Mouse (Mus musculus): ENCODE measurements around the gene Ccr6. TPM values are rescaled to one million over a fixed set of nuclear protein-coding genes. Genes with fewer than 3 reads are reported as not detected.

The Ccr6 gene
- polyA plus RNA-seq, 1 experiment = not detected

GRCm38 (mm10) chr17:8272054-8272749 is 36.4 kb downstream of the Ccr6 start:
- TF ChIP-seq POLR2A (IDR thresholded peaks at IDR 0.05; ENCODE audit: insufficient read depth, low read depth, low read length) = no peak
- 64% methylated on average over 6 of the region's 6 CpGs for whole genome bisulfite sequencing
- Histone ChIP-seq H3K27ac (ENCODE audit: insufficient read depth, low read depth, low read length) (no peak overlapping the region), H3K4me3 (ENCODE audit: insufficient read depth, low read depth, low read length) (no peak overlapping the region), H3K4me1 (ENCODE audit: control insufficient read depth, insufficient read depth, low read length) (no peaks in the 10 kb centered on the region)

GRCm38 (mm10) chr17:8272951-8273350 is 37.1 kb downstream of the Ccr6 start:
- Histone ChIP-seq H3K4me3 (ENCODE audit: insufficient read depth, low read depth, low read length) (no peak overlapping the region), H3K27ac (ENCODE audit: insufficient read depth, low read depth, low read length) (no peak overlapping the region), H3K4me1 (ENCODE audit: control insufficient read depth, insufficient read depth, low read length) (no peaks in the 10 kb centered on the region)
- WGBS = 82% methylated on average over 6 of the region's 6 CpGs
- TF ChIP-seq CTCF (IDR thresholded peaks at IDR 0.05; ENCODE audit: insufficient read depth, low read depth, low read length) (no peak), POLR2A (IDR thresholded peaks at IDR 0.05; ENCODE audit: insufficient read depth, low read depth, low read length) (no peak)

- no peaks in the 10 kb centered on the region for H3K4me1 ChIP-seq (ENCODE audit: control insufficient read depth, insufficient read depth, low read length)
- 84% methylated on average over 4 of the region's 4 CpGs for WGBS
- TF ChIP-seq CTCF (IDR thresholded peaks at IDR 0.05; ENCODE audit: insufficient read depth, low read depth, low read length) (no peak), POLR2A (IDR thresholded peaks at IDR 0.05; ENCODE audit: insufficient read depth, low read depth, low read length) (no peak)
- no peak overlapping the region for H3K27ac ChIP-seq (ENCODE audit: insufficient read depth, low read depth, low read length)
- no peak overlapping the region for H3K4me3 ChIP-seq (ENCODE audit: insufficient read depth, low read depth, low read length)
Observed at GRCm38 (mm10) chr17:8276071-8276470, 40.2 kb downstream of the Ccr6 start.

GRCm38 (mm10) chr17:8276680-8277079 is 40.8 kb downstream of the Ccr6 start:
- 75% methylated on average over 7 of the region's 7 CpGs for WGBS
- TF ChIP-seq POLR2A (IDR thresholded peaks at IDR 0.05; ENCODE audit: insufficient read depth, low read depth, low read length) (no peak), CTCF (IDR thresholded peaks at IDR 0.05; ENCODE audit: insufficient read depth, low read depth, low read length) (no peak)
- Histone ChIP-seq H3K4me1 (ENCODE audit: control insufficient read depth, insufficient read depth, low read length) (no peaks in the 10 kb centered on the region), H3K27ac (ENCODE audit: insufficient read depth, low read depth, low read length) (no peak overlapping the region), H3K4me3 (ENCODE audit: insufficient read depth, low read depth, low read length) (no peak overlapping the region)

GRCm38 (mm10) chr17:8277266-8277665 is 41.4 kb downstream of the Ccr6 start:
- H3K4me3 ChIP-seq (ENCODE audit: insufficient read depth, low read depth, low read length) = no peak overlapping the region
- H3K4me1 ChIP-seq (ENCODE audit: control insufficient read depth, insufficient read depth, low read length) = no peaks in the 10 kb centered on the region
- 83% methylated on average over 3 of the region's 3 CpGs for WGBS
- TF ChIP-seq CTCF (IDR thresholded peaks at IDR 0.05; ENCODE audit: insufficient read depth, low read depth, low read length) = no peak
- no peak for TF ChIP-seq POLR2A (IDR thresholded peaks at IDR 0.05; ENCODE audit: insufficient read depth, low read depth, low read length)
- H3K27ac ChIP-seq (ENCODE audit: insufficient read depth, low read depth, low read length) = no peak overlapping the region

- TF ChIP-seq POLR2A (IDR thresholded peaks at IDR 0.05; ENCODE audit: insufficient read depth, low read depth, low read length) = no peak
- TF ChIP-seq CTCF (IDR thresholded peaks at IDR 0.05; ENCODE audit: insufficient read depth, low read depth, low read length) = no peak
- H3K27ac ChIP-seq (ENCODE audit: insufficient read depth, low read depth, low read length) = no peak overlapping the region
- H3K4me1 ChIP-seq (ENCODE audit: control insufficient read depth, insufficient read depth, low read length) = peaks cover 6% of the 10 kb centered on the region; the same call in 1 of the 2 replicates
- 76% methylated on average over 3 of the region's 3 CpGs for WGBS
- H3K4me3 ChIP-seq (ENCODE audit: insufficient read depth, low read depth, low read length) = no peak overlapping the region
Observed at GRCm38 (mm10) chr17:8278356-8278755, 42.5 kb downstream of the Ccr6 start.

- 1% methylated on average over 35 of the region's 35 CpGs for WGBS
- Histone ChIP-seq H3K27ac (ENCODE audit: insufficient read depth, low read depth, low read length) (peak within 1 kb of the TSS; percentile 97), H3K4me3 (ENCODE audit: insufficient read depth, low read depth, low read length) (peak within 1 kb of the TSS; percentile 91), H3K4me1 (ENCODE audit: control insufficient read depth, insufficient read depth, low read length) (peaks cover 12% of the 10 kb centered on the region; the same call in 1 of the 2 replicates)
- TF ChIP-seq POLR2A (IDR thresholded peaks at IDR 0.05; ENCODE audit: insufficient read depth, low read depth, low read length) = no peak
- TF ChIP-seq CTCF (IDR thresholded peaks at IDR 0.05; ENCODE audit: insufficient read depth, low read depth, low read length) = no peak
Observed at GRCm38 (mm10) chr17:8282821-8283525, 47.1 kb downstream of the Ccr6 start, which contains the start of gene Mpc1. Gene Mpc1, plus strand, starts transcription at chr17:8282904.

GRCm38 (mm10) chr17:8283526-8284253 is 47.8 kb downstream of the Ccr6 start:
- WGBS = under 1% methylated on average over 77 of the region's 77 CpGs
- Histone ChIP-seq H3K4me1 (ENCODE audit: control insufficient read depth, insufficient read depth, low read length) (peaks cover 12% of the 10 kb centered on the region; the same call in 1 of the 2 replicates), H3K27ac (ENCODE audit: insufficient read depth, low read depth, low read length) (peak overlapping the region; percentile 97), H3K4me3 (ENCODE audit: insufficient read depth, low read depth, low read length) (peak overlapping the region; percentile 91)
- TF ChIP-seq CTCF (IDR thresholded peaks at IDR 0.05; ENCODE audit: insufficient read depth, low read depth, low read length) (no peak), POLR2A (IDR thresholded peaks at IDR 0.05; ENCODE audit: insufficient read depth, low read depth, low read length) (peak; percentile 96)
